Mouse (Mus musculus) forebrain, embryonic 12.5 days (tissue): Measurements from ENCODE around the gene Mast4. TPM values are rescaled to one million over a fixed set of nuclear protein-coding genes. Genes with fewer than 3 reads are reported as not detected.

Experiments
- ATAC-seq: fragments of 200-750 bp; cut with Nextera tagmentation; 2 replicates; pipeline ENCODE4 v1.8.0; 2017; ENCODE audit warnings: moderate TSS enrichment; ENCODE audit not compliant: low FRiP score
- H3K27ac ChIP-seq: fragments of 300-500 bp; sonication (generic); 2 replicates; pipeline ENCODE4 v1.5.1; 2016; ENCODE audit warnings: mild to moderate bottlenecking
- H3K27me3 ChIP-seq: fragments of 300-500 bp; sonication (generic); 2 replicates; pipeline ENCODE4 v1.6.1; 2016; ENCODE audit warnings: mild to moderate bottlenecking
- H3K36me3 ChIP-seq: fragments of 300-500 bp; sonication (generic); replicated peaks from 2 replicates; pipeline ENCODE4 v1.6.1; 2016; ENCODE audit warnings: mild to moderate bottlenecking
- H3K4me1 ChIP-seq: fragments of 300-500 bp; sonication (generic); 2 replicates; pipeline ENCODE4 v1.6.1; 2016
- H3K4me2 ChIP-seq: fragments of 300-500 bp; sonication (generic); 2 replicates; pipeline ENCODE4 v1.6.1; 2016; ENCODE audit warnings: mild to moderate bottlenecking, moderate library complexity
- H3K4me3 ChIP-seq: fragments of 300-500 bp; sonication (generic); replicated peaks from 2 replicates; pipeline ENCODE4 v1.5.1; 2016; ENCODE audit warnings: mild to moderate bottlenecking
- H3K9ac ChIP-seq: fragments of 300-500 bp; sonication (generic); 2 replicates; pipeline ENCODE4 v1.6.1; 2016; ENCODE audit warnings: mild to moderate bottlenecking
- H3K9me3 ChIP-seq: fragments of 300-500 bp; sonication (generic); 2 replicates; pipeline ENCODE4 v1.6.1; 2016
- WGBS: fragments of 180-500 bp; shearing (Covaris S2); methylation state at CpG from one replicate; pipeline ENCODE4 v1.1.7; 2016; 5-methylcytosine and 5-hydroxymethylcytosine counted together
- polyA plus RNA-seq: library from polyadenylated mRNA; unstranded; fragments of >200 nt; fragmentation: Nextera tagmentation; extraction: Ambion mirVana; gene quantifications from 2 replicates; pipeline ENCODE4 v1.2.1, GENCODE M21; 2016

Mast4 gene
- polyA plus RNA-seq, 1 experiment from 2014 or later: 21.5 TPM

DNA sequence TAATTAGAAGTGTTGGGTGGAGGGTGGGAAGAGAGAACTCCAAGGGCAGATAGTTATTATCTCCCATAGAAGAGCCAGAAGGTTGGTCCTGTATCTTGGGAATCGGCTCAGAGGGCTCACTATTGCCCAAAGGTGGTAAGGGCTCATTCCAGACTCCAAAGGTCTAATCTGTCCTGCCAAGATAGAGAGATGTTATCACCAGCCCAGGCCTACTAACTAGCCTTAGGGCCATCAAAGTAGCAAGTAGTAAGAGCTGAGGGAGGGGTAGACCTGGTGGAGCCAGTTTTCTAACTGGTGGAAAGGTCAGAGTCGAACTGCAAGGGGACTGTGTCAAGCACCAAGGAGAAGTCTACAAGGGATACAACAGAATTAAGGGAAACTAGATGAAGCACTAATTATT lies 470.2 kb downstream of the Mast4 start:
- no peak overlapping the region for H3K4me3 ChIP-seq
- H3K9ac ChIP-seq: no peak overlapping the region
- no peaks in the 10 kb centered on the region for H3K27me3 ChIP-seq
- H3K4me2 ChIP-seq: no peak overlapping the region
- H3K9me3 ChIP-seq: peaks cover 9% of the 10 kb centered on the region
- H3K36me3 ChIP-seq: no peaks in the 10 kb centered on the region; the same call in 1 of the 2 replicates
- no peak for ATAC-seq
- H3K4me1 ChIP-seq: peaks cover 12% of the 10 kb centered on the region
- no peak overlapping the region for H3K27ac ChIP-seq
- WGBS: 77% methylated on average over 2 of the region's 2 CpGs

GRCm38 (mm10) chr13:102862981-102863380 lies 471.3 kb downstream of the Mast4 start:
- H3K4me2 ChIP-seq: no peak overlapping the region
- H3K4me3 ChIP-seq: no peak overlapping the region
- H3K9me3 ChIP-seq: 0 out of 2 replicates have a peak, but pooled peaks cover under 1% of the 10 kb centered on the region
- peaks cover 12% of the 10 kb centered on the region for H3K4me1 ChIP-seq
- no peak for ATAC-seq
- no peaks in the 10 kb centered on the region for H3K36me3 ChIP-seq
- 77% methylated on average over 2 of the region's 2 CpGs for WGBS
- H3K9ac ChIP-seq: no peak overlapping the region
- no peak overlapping the region for H3K27ac ChIP-seq
- H3K27me3 ChIP-seq: no peaks in the 10 kb centered on the region

GRCm38 (mm10) chr13:102862397-102862796 lies 471.9 kb downstream of the Mast4 start:
- no peak overlapping the region for H3K4me2 ChIP-seq
- no peaks in the 10 kb centered on the region for H3K27me3 ChIP-seq
- 81% methylated on average over 2 of the region's 2 CpGs for WGBS
- no peak overlapping the region for H3K27ac ChIP-seq
- no peak overlapping the region for H3K4me3 ChIP-seq
- no peak overlapping the region for H3K9ac ChIP-seq
- H3K36me3 ChIP-seq: no peaks in the 10 kb centered on the region
- ATAC-seq: no peak
- H3K4me1 ChIP-seq: peaks cover 12% of the 10 kb centered on the region
- H3K9me3 ChIP-seq: no peaks in the 10 kb centered on the region

DNA sequence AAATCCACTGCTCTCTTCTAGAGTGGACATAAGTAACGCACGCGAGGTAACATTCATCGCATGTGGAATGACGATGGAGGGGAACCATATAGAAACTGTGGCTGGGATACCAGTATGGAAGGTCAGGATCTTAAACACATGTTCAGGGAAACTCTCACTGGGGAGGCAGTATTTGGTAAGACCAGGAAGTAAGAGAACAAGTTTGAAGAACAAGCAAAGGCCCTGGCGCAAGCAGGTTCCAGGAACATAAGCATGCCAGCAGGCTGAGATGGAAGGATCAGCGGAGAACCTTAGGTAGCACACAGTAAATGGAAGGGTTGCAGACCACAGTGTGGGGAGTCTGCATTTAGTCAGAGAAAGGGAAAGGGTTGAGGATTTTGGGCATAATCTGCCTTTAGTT lies 473.6 kb downstream of the Mast4 start:
- H3K4me2 ChIP-seq: no peak overlapping the region
- no peaks in the 10 kb centered on the region for H3K36me3 ChIP-seq
- H3K9ac ChIP-seq: no peak overlapping the region
- no peaks in the 10 kb centered on the region for H3K9me3 ChIP-seq
- no peak overlapping the region for H3K27ac ChIP-seq
- H3K4me3 ChIP-seq: no peak overlapping the region
- no peaks in the 10 kb centered on the region for H3K27me3 ChIP-seq
- H3K4me1 ChIP-seq: peaks cover 5% of the 10 kb centered on the region
- WGBS: 89% methylated on average over 7 of the region's 7 CpGs
- ATAC-seq: no peak

GRCm38 (mm10) chr13:102860135-102860534 lies 474.2 kb downstream of the Mast4 start:
- WGBS: 73% methylated on average over 3 of the region's 3 CpGs
- H3K27me3 ChIP-seq: no peaks in the 10 kb centered on the region
- H3K27ac ChIP-seq: no peak overlapping the region
- no peak for ATAC-seq
- no peaks in the 10 kb centered on the region for H3K36me3 ChIP-seq
- no peak overlapping the region for H3K4me2 ChIP-seq
- H3K9ac ChIP-seq: no peak overlapping the region
- peaks cover 4% of the 10 kb centered on the region; the same call in 1 of the 2 replicates for H3K4me1 ChIP-seq
- H3K9me3 ChIP-seq: no peaks in the 10 kb centered on the region
- H3K4me3 ChIP-seq: no peak overlapping the region

- 93% methylated on average over 3 of the region's 3 CpGs for WGBS
- ATAC-seq: no peak
These were observed 476.8 kb downstream of the Mast4 start for GRCm38 (mm10) chr13:102857539-102857838.

GRCm38 (mm10) chr13:102856821-102857538 lies 477.3 kb downstream of the Mast4 start:
- H3K9ac ChIP-seq: no peak overlapping the region
- WGBS: 91% methylated on average over 5 of the region's 5 CpGs
- no peaks in the 10 kb centered on the region for H3K27me3 ChIP-seq
- no peak overlapping the region for H3K27ac ChIP-seq
- peaks cover 4% of the 10 kb centered on the region; the same call in 1 of the 2 replicates for H3K4me1 ChIP-seq
- no peak overlapping the region for H3K4me2 ChIP-seq
- ATAC-seq: no peak
- no peaks in the 10 kb centered on the region for H3K36me3 ChIP-seq
- no peak overlapping the region for H3K4me3 ChIP-seq
- no peaks in the 10 kb centered on the region for H3K9me3 ChIP-seq

More at GRCm38 (mm10) chr13:102857539-102857838, 476.8 kb downstream of the Mast4 start:
- Histone ChIP-seq H3K27me3 (no peaks in the 10 kb centered on the region), H3K9ac (no peak overlapping the region), H3K9me3 (no peaks in the 10 kb centered on the region), H3K27ac (no peak overlapping the region), H3K4me3 (no peak overlapping the region), H3K36me3 (no peaks in the 10 kb centered on the region), H3K4me2 (no peak overlapping the region), H3K4me1 (peaks cover 4% of the 10 kb centered on the region; the same call in 1 of the 2 replicates)

DNA sequence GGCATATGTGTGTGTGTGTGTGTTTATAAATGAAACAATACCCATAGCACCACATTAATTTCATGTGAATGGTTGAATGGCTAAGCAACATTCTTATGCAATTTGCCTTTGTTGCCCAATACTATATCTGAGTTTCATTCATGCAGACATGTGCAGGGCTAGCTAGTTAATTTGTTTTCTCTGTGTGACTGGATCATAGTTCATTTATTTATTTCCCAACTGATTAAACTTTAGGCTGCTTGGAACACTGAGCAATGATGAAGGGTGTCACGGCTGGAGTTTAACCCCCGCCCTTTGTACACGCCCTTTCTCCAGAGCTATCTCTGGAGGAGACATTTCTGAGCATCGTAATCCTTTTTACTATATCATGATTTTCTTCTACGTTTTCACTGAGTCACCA lies 481.4 kb downstream of the Mast4 start:
- H3K9me3 ChIP-seq: no peaks in the 10 kb centered on the region
- H3K36me3 ChIP-seq: no peaks in the 10 kb centered on the region
- H3K4me3 ChIP-seq: no peak overlapping the region
- H3K27ac ChIP-seq: no peak overlapping the region
- H3K4me1 ChIP-seq: peaks cover 8% of the 10 kb centered on the region; the same call in 1 of the 2 replicates
- no peak overlapping the region for H3K4me2 ChIP-seq
- no peak for ATAC-seq
- 92% methylated on average over 5 of the region's 5 CpGs for WGBS
- no peak overlapping the region for H3K9ac ChIP-seq
- no peaks in the 10 kb centered on the region for H3K27me3 ChIP-seq

- Histone ChIP-seq H3K27ac (no peak overlapping the region), H3K9ac (no peak overlapping the region), H3K4me1 (peaks cover 8% of the 10 kb centered on the region; the same call in 1 of the 2 replicates), H3K4me2 (no peak overlapping the region), H3K27me3 (no peaks in the 10 kb centered on the region), H3K4me3 (no peak overlapping the region), H3K36me3 (no peaks in the 10 kb centered on the region), H3K9me3 (no peaks in the 10 kb centered on the region)
- 67% methylated on average over 1 of the region's 1 CpGs for WGBS
- ATAC-seq: no peak
These were observed 483.0 kb downstream of the Mast4 start for GRCm38 (mm10) chr13:102851253-102851652.

- no peak overlapping the region for H3K9ac ChIP-seq
- H3K4me2 ChIP-seq: no peak overlapping the region
- no peak overlapping the region for H3K4me3 ChIP-seq
- no peaks in the 10 kb centered on the region for H3K9me3 ChIP-seq
- H3K4me1 ChIP-seq: peaks cover 8% of the 10 kb centered on the region; the same call in 1 of the 2 replicates
- no peak overlapping the region for H3K27ac ChIP-seq
- H3K36me3 ChIP-seq: no peaks in the 10 kb centered on the region
- no peaks in the 10 kb centered on the region for H3K27me3 ChIP-seq
- ATAC-seq: peak; percentile 31; the same call in 1 of the 2 replicates
- WGBS: 65% methylated on average over 2 of the region's 2 CpGs
These were observed 483.7 kb downstream of the Mast4 start for GRCm38 (mm10) chr13:102850594-102850993.

DNA sequence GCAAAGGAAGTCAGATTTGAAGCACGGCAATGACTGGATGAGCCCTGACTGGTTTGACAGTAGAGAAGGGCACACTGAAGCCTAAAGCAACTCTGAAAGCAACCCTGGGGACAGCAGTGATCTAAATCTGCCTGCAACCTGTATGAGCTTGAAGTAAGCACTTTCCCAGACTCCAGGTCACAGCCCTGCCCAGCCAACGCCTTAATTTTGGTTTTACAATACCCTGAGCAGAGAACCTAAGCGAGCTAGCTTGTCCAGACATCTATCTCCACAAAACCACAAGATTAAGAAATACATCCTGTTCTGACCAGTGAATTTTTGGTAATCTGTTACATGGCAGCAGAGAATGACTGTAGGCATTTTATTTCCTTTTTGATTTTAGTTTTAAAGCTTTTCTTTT lies 485.2 kb downstream of the Mast4 start:
- Histone ChIP-seq H3K4me1 (peaks cover 8% of the 10 kb centered on the region), H3K27me3 (no peaks in the 10 kb centered on the region), H3K9me3 (no peaks in the 10 kb centered on the region), H3K36me3 (no peaks in the 10 kb centered on the region), H3K4me2 (no peak overlapping the region), H3K4me3 (no peak overlapping the region), H3K9ac (no peak overlapping the region), H3K27ac (no peak overlapping the region)
- no peak for ATAC-seq
- 83% methylated on average over 3 of the region's 3 CpGs for WGBS

DNA sequence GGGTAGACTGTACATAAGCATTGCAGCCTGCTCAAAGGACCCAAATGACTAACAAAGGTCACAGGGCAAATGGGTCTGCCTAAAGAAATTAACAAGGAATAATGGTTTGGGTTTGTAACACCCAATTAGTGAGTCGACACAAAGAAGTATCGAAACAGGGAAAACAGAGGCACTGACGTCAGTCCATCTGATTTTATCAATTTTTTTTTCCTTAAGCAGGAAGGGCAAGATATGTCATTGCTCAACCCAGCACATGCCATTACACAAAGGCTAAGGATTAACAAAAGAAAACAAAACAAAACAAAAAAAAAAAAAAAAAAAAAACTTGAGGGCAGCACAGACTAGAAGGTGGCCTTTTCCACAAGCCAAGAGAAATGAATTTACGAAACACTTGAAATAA lies 487.8 kb downstream of the Mast4 start:
- Histone ChIP-seq H3K27ac (no peak overlapping the region), H3K4me3 (no peak overlapping the region), H3K4me1 (peaks cover 22% of the 10 kb centered on the region), H3K36me3 (no peaks in the 10 kb centered on the region), H3K27me3 (no peaks in the 10 kb centered on the region), H3K4me2 (no peak overlapping the region), H3K9me3 (no peaks in the 10 kb centered on the region), H3K9ac (no peak overlapping the region)
- no peak for ATAC-seq
- WGBS: 56% methylated on average over 4 of the region's 4 CpGs

DNA sequence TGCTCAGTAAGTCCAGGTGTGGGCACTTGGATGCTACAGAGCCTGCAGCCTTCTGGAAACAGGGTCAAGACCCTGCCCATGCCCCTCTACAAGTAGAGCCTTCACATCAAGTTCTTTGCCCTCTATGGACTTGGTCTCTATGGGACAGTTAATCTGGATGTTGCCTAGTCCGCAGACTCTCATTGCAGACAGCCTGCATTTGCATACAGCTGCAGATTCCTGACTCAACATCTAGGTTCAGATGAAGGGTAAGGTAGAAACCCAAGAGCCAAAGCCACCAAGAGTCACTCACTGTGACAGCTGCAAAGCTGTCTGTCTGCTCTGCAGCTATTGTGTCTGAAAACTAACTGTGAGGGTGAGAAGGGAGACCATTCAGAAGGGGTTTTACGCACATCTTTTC lies 491.6 kb downstream of the Mast4 start:
- H3K4me1 ChIP-seq: peaks cover 29% of the 10 kb centered on the region
- H3K4me2 ChIP-seq: no peak overlapping the region
- no peak overlapping the region for H3K4me3 ChIP-seq
- no peaks in the 10 kb centered on the region for H3K36me3 ChIP-seq
- 47% methylated on average over 2 of the region's 2 CpGs for WGBS
- peak; percentile 43; the same call in 1 of the 2 replicates for ATAC-seq
- no peaks in the 10 kb centered on the region for H3K9me3 ChIP-seq
- no peak overlapping the region for H3K9ac ChIP-seq
- no peaks in the 10 kb centered on the region for H3K27me3 ChIP-seq
- 0 out of 2 replicates have a peak overlapping the region, but pooled peaks have one; percentile 44 for H3K27ac ChIP-seq
